Mouse (Mus musculus): ENCODE results near the gene 1700013F07Rik. TPM values are rescaled to one million over a fixed set of nuclear protein-coding genes. Genes with fewer than 3 reads are reported as not detected.

1700013F07Rik gene
- polyA plus RNA-seq, 2 experiments, result not detected

DNA sequence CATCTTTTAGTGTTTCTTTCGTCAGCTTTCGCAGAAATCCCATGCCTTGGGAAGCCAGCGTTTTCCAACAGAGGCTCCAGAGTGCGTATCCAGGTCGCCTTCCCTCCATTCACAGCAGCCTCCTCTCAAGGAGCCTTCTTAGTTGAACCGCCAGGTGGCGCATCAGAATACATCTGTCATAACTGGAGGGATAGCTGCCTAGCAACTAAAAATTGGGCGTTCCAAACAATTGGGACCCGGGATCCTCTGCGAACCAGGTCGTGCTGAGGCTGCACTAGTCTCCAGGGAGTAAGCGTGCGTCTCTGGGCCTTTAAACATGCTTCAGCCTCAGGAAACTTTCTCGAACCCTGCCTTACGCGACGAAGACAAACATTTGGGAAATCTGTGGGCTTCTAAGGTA lies 3.4 kb downstream of the 1700013F07Rik start:
- H3K36me3 ChIP-seq (replicated peaks; ENCODE audit: control insufficient read depth, insufficient read depth, low read depth), result no peaks in the 10 kb centered on the region
- WGBS (ENCODE audit: insufficient replicate concordance), result 4% methylated on average over 17 of the region's 17 CpGs
- H3K9ac ChIP-seq (replicated peaks), result no peak overlapping the region
- H3K27me3 ChIP-seq (ENCODE audit: control insufficient read depth, insufficient read depth, low read length), result peaks cover 18% of the 10 kb centered on the region
- DNase-seq (ENCODE audit: low read depth in 3 of 3, low spot score in 3 of 3), result peak; percentile 68 to 76 (median 69)
- peak overlapping the region; percentile 28; the same call in 1 of the 2 replicates for H3K4me2 ChIP-seq (ENCODE audit: low read depth)
- H3K4me3 ChIP-seq (ENCODE audit: insufficient read depth in 1 of 2, low read depth in 2 of 2, low read length in 2 of 2), result no peak overlapping the region
- no peaks in the 10 kb centered on the region for H3K9me3 ChIP-seq (ENCODE audit: control insufficient read depth, low read length)
- peak; percentile 45; the same call in 1 of the 2 replicates for ATAC-seq (ENCODE audit: insufficient read depth)
- no peaks in the 10 kb centered on the region for H3K4me1 ChIP-seq (replicated peaks; ENCODE audit: control insufficient read depth in 2 of 2, insufficient read depth in 2 of 2, low read length in 1 of 2)
- TF ChIP-seq EP300 (IDR thresholded peaks at IDR 0.05; ENCODE audit: low read depth) (no peak), CTCF (IDR thresholded peaks at IDR 0.05; ENCODE audit: low read depth) (peak; percentile 91)
- H3K27ac ChIP-seq, result no peak overlapping the region

DNA sequence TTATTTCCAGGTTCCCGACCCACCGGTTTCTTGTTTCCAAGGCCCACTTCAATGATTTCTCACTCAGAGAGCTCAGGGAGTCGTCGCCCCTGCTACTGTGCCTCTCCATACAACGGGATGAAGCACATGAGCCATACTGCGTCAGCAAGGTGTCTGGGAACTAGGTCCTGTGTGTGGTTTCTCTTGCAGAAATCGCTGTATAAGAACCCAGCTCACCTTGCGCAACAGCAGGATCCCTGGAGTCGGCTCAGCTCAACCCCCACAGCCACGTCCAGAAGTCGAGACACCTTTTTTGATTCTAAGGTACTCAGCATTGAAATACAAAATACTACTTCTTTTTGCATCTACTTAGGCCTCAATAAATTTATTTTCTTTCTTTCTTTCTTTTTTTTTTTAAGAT lies 8.3 kb downstream of the 1700013F07Rik start:
- no peak for TF ChIP-seq CTCF (IDR thresholded peaks at IDR 0.05; ENCODE audit: low read depth)
- TF ChIP-seq EP300 (IDR thresholded peaks at IDR 0.05; ENCODE audit: low read depth), result no peak
- Histone ChIP-seq H3K4me1 (replicated peaks; ENCODE audit: control insufficient read depth in 2 of 2, insufficient read depth in 2 of 2, low read length in 1 of 2) (no peaks in the 10 kb centered on the region), H3K27me3 (ENCODE audit: control insufficient read depth, insufficient read depth, low read length) (no peaks in the 10 kb centered on the region), H3K9ac (replicated peaks) (no peak overlapping the region), H3K36me3 (replicated peaks; ENCODE audit: control insufficient read depth, insufficient read depth, low read depth) (no peaks in the 10 kb centered on the region), H3K4me2 (ENCODE audit: low read depth) (no peak overlapping the region), H3K4me3 (ENCODE audit: insufficient read depth in 1 of 2, low read depth in 2 of 2, low read length in 2 of 2) (no peak overlapping the region), H3K9me3 (ENCODE audit: control insufficient read depth, low read length) (no peaks in the 10 kb centered on the region), H3K27ac (no peak overlapping the region)
- WGBS (ENCODE audit: insufficient replicate concordance), result 59% methylated on average over 11 of the region's 11 CpGs
- DNase-seq (ENCODE audit: low read depth in 3 of 3, low spot score in 3 of 3), result no peak
- no peak for ATAC-seq (ENCODE audit: insufficient read depth)

DNA sequence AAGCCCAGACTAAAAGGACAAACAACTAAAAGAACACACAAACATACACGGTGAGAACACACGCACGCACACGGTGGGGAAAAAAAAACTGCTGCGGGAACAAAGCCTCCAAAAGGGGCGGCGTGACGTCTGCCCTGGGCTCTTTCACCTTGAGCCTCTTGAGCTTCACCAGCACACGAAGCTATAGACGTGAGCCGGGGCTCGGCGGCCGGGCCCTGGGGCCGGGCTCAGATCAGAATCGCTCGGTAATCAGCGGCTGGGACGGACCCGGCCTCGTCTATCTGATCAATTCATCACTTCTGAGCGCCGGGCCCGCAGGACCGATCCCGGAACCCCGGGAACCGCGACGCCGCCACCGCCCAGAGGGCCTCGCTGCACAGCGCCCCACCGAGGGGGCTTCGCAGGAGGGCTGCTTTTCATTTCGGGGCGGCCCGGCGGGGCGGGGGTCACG lies 20.2 kb downstream of the 1700013F07Rik start:
- WGBS (ENCODE audit: insufficient replicate concordance), result under 1% methylated on average over 42 of the region's 42 CpGs
- TF ChIP-seq CTCF (IDR thresholded peaks at IDR 0.05; ENCODE audit: low read depth) (no peak), EP300 (IDR thresholded peaks at IDR 0.05; ENCODE audit: low read depth) (no peak)
- DNase-seq (ENCODE audit: low read depth in 3 of 3, low spot score in 3 of 3) (peak in 2 of 3 experiments; percentile 12 to 31), ATAC-seq (ENCODE audit: insufficient read depth) (peak; percentile 66)
- Histone ChIP-seq H3K4me3 (ENCODE audit: insufficient read depth in 1 of 2, low read depth in 2 of 2, low read length in 2 of 2) (peak overlapping the region; percentile 84 to 100), H3K36me3 (replicated peaks; ENCODE audit: control insufficient read depth, insufficient read depth, low read depth) (peaks cover 7% of the 10 kb centered on the region), H3K4me2 (ENCODE audit: low read depth) (peak overlapping the region; percentile 74), H3K4me1 (replicated peaks; ENCODE audit: control insufficient read depth in 2 of 2, insufficient read depth in 2 of 2, low read length in 1 of 2) (peaks cover 14 to 19% of the 10 kb centered on the region in 2 experiments), H3K9me3 (ENCODE audit: control insufficient read depth, low read length) (no peaks in the 10 kb centered on the region), H3K27ac (peak overlapping the region; percentile 68), H3K27me3 (ENCODE audit: control insufficient read depth, insufficient read depth, low read length) (no peaks in the 10 kb centered on the region), H3K9ac (replicated peaks) (peak overlapping the region; percentile 95)

DNA sequence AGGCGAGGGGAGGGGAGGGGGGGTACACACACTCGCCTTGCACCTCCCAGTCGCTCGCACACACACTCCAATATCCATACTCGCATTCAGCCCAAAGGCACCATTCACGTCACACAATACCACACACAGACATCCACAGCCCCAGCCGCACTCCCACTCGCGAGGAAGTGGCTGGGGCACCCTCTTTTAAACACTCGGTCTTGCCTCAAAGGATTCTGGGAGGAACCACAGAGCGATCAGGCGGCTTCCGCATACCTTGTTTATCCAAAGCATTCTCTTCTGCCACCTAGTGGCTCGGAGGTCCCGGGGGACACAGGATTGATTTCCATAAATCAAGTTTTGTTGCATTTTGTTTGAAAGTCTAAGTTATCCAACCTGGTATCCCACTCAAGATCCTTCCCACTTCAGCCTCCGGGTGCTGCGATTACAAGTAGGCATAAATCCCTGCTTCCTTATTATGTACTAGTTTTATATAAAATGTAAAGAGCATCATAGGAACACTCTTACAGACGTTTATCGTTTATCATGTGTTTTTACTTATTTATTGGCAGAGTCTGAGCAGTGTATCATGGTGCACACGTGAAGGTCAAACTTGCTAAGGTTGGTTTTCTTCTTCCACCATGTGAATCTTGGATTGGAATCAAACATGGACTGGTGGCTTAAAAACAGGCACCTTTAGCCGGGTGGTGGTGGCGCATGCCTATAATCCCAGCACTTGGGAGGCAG lies 20.8 kb downstream of the 1700013F07Rik start:
- peak overlapping the region; percentile 74 for H3K4me2 ChIP-seq (ENCODE audit: low read depth)
- H3K36me3 ChIP-seq (replicated peaks; ENCODE audit: control insufficient read depth, insufficient read depth, low read depth), result peaks cover 7% of the 10 kb centered on the region
- WGBS (ENCODE audit: insufficient replicate concordance), result 16% methylated on average over 22 of the region's 22 CpGs
- peak; percentile 93 for ATAC-seq (ENCODE audit: insufficient read depth)
- H3K4me3 ChIP-seq (ENCODE audit: insufficient read depth in 1 of 2, low read depth in 2 of 2, low read length in 2 of 2), result peak overlapping the region; percentile 84 to 100
- no peaks in the 10 kb centered on the region for H3K27me3 ChIP-seq (ENCODE audit: control insufficient read depth, insufficient read depth, low read length)
- peaks cover 15 to 19% of the 10 kb centered on the region in 2 experiments for H3K4me1 ChIP-seq (replicated peaks; ENCODE audit: control insufficient read depth in 2 of 2, insufficient read depth in 2 of 2, low read length in 1 of 2)
- H3K9ac ChIP-seq (replicated peaks), result peak overlapping the region; percentile 95
- H3K9me3 ChIP-seq (ENCODE audit: control insufficient read depth, low read length), result no peaks in the 10 kb centered on the region
- TF ChIP-seq CTCF (IDR thresholded peaks at IDR 0.05; ENCODE audit: low read depth) (peak; percentile 96), EP300 (IDR thresholded peaks at IDR 0.05; ENCODE audit: low read depth) (peak; percentile 57)
- peak overlapping the region; percentile 68 for H3K27ac ChIP-seq
- DNase-seq (ENCODE audit: low read depth in 3 of 3, low spot score in 3 of 3), result peak; percentile 90 to 94 (median 93)

DNA sequence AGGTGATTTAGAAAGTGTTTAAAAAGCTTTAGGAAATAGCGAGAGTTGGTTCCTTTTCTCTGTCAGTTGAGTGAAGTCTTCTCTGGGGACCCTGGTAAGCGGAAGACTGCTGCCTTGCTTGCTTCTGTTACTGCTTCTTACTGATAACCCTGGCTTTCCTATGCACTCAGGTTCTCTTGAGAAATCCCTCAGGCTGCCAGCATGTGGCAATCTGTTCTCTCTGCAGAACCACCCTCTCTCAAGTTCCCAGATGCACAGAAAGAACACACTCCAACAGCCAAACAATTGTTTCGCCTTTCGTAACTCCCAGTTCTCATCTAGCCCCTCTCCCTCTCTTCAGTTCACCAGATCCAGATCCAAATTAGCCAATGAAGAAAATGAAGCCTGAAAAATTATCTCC lies 23.9 kb downstream of the 1700013F07Rik start:
- Histone ChIP-seq H3K36me3 (replicated peaks; ENCODE audit: control insufficient read depth, insufficient read depth, low read depth) (peaks cover 12% of the 10 kb centered on the region), H3K27me3 (ENCODE audit: control insufficient read depth, insufficient read depth, low read length) (no peaks in the 10 kb centered on the region), H3K4me1 (replicated peaks; ENCODE audit: control insufficient read depth in 2 of 2, insufficient read depth in 2 of 2, low read length in 1 of 2) (peaks cover 23 to 26% of the 10 kb centered on the region in 2 experiments), H3K9me3 (ENCODE audit: control insufficient read depth, low read length) (no peaks in the 10 kb centered on the region), H3K4me3 (ENCODE audit: insufficient read depth in 1 of 2, low read depth in 2 of 2, low read length in 2 of 2) (no peak overlapping the region), H3K4me2 (ENCODE audit: low read depth) (peak overlapping the region; percentile 44; the same call in 1 of the 2 replicates), H3K9ac (replicated peaks) (0 out of 2 replicates have a peak overlapping the region, but pooled peaks have one; percentile 3), H3K27ac (peak overlapping the region; percentile 58)
- WGBS (ENCODE audit: insufficient replicate concordance), result 57% methylated on average over 4 of the region's 4 CpGs
- ATAC-seq (ENCODE audit: insufficient read depth) (no peak), DNase-seq (ENCODE audit: low read depth in 3 of 3, low spot score in 3 of 3) (peak; percentile 37 to 51 (median 38))
- TF ChIP-seq EP300 (IDR thresholded peaks at IDR 0.05; ENCODE audit: low read depth) (peak; percentile 35), CTCF (IDR thresholded peaks at IDR 0.05; ENCODE audit: low read depth) (no peak)

Measured in liver, embryonic 14.5 days (tissue).